Mouse (Mus musculus): ENCODE results near the gene Slc35g2.

DNA sequence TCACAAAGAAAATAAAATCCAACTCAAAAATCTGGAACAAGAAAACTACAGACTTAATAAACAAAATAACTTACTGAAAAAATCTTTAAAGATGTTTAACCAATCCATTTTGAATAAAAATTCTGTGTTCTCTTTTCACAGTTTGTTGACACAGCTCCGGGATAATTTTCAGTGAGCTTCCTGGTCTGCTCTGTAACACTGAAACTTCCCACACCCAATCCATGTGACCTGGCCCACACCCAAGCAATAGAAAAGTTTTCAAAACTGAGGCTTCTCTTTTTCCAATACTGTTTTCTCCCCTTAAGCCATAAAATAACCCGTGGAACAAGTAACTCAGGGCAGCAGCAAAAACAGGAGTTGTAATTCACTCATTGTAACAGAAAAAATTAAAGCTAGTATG, 64.2 kb downstream of the Slc35g2 start:
- TF ChIP-seq CTCF (IDR thresholded peaks at IDR 0.05; ENCODE audit: control insufficient read depth, insufficient read depth, insufficient read length) (no peak), USF1 (IDR thresholded peaks at IDR 0.05; ENCODE audit: low read depth) (no peak), CEBPB (IDR thresholded peaks at IDR 0.05; ENCODE audit: low read depth) (no peak), MAX (IDR thresholded peaks at IDR 0.05) (no peak)

All from C2C12 (cell line).